Mouse (Mus musculus): ENCODE data around the gene Pdzph1. TPM values are rescaled to one million over a fixed set of nuclear protein-coding genes. Genes with fewer than 3 reads are reported as not detected.

The Pdzph1 gene
- total RNA-seq (2017), result not detected in 3 replicates

DNA sequence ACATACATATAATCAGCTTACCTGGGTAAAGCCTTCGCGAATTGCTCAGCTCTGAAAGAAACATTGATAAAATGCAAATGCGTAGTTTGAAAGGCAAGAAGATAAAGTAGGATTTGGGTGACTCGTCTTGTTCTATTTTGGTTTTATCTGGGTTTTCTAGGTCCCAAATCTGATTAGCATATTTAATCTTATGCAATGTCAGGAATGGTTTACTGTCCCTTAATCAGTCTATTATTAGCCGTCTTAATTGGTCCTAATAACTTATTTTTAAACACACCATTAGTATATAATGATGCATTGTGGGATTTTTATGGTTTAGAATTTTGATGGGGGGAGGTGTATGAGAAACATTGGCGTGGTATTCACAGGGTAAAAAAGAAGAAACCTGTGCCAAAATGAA, at the start of gene Pdzph1:
TSS of gene Pdzph1 (minus strand) at position 101 of the 400 bp plus-strand sequence.
- ATAC-seq (replicated peaks; ENCODE audit: insufficient number of reproducible peaks, low FRiP score, low TSS enrichment, poor library complexity, severe bottlenecking), result no peak

DNA sequence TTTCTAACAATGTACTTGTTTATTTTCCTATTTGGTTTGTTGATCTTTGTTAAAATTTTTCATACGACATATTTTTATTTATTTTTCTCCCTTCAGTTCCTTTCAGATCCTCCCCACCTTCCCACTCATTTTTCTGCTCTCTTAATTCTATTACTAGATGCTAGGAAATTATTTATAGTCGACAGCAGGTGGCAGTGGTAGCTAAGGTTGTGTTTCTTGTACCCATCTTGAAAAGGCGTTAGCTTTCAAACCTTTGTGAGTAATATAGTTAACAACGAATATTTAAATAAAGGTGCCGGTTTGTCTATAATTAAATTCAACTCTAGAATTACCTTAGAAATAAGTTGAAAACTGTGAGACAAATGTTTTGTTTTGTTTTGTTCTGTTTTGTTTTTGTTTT, 48.6 kb upstream of the Pdzph1 start:
- no peak for ATAC-seq (replicated peaks; ENCODE audit: insufficient number of reproducible peaks, low FRiP score, low TSS enrichment, poor library complexity, severe bottlenecking)

GRCm38 (mm10) chr17:59033445-59033844, 42.3 kb upstream of the Pdzph1 start:
- ATAC-seq (replicated peaks; ENCODE audit: insufficient number of reproducible peaks, low FRiP score, low TSS enrichment, poor library complexity, severe bottlenecking), result no peak

- no peak for ATAC-seq (replicated peaks; ENCODE audit: insufficient number of reproducible peaks, low FRiP score, low TSS enrichment, poor library complexity, severe bottlenecking)
Observed at GRCm38 (mm10) chr17:59026336-59026735, 35.2 kb upstream of the Pdzph1 start.

DNA sequence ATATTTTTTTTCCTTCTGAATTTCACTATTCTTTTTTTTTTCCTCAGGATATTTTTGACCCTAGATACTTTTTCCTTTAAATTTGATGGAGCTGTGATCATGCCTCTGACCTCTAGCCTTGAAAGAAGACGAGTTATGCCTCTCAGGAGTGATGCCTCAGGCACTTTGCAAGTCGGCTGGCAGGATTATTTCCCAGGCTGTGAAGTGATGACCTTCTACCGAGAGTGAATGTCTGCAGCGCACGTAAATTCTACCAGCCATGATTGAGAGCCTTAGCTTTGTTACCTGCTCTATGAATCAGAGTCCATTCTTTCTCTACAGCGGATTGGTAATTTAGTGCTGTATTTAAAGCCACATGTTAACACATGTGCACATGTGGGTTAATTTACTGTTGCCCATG, 33.3 kb upstream of the Pdzph1 start:
- no peak for ATAC-seq (replicated peaks; ENCODE audit: insufficient number of reproducible peaks, low FRiP score, low TSS enrichment, poor library complexity, severe bottlenecking)

- ATAC-seq (replicated peaks; ENCODE audit: insufficient number of reproducible peaks, low FRiP score, low TSS enrichment, poor library complexity, severe bottlenecking), result no peak
Observed at GRCm38 (mm10) chr17:59023971-59024370, 32.8 kb upstream of the Pdzph1 start.

GRCm38 (mm10) chr17:59018666-59019065, 27.5 kb upstream of the Pdzph1 start:
- ATAC-seq (replicated peaks; ENCODE audit: insufficient number of reproducible peaks, low FRiP score, low TSS enrichment, poor library complexity, severe bottlenecking), result no peak

GRCm38 (mm10) chr17:59013091-59013459, 21.9 kb upstream of the Pdzph1 start, which contains the start of gene Nudt12:
Gene Nudt12 (minus strand): TSS chr17:59013372.
- ATAC-seq (replicated peaks; ENCODE audit: insufficient number of reproducible peaks, low FRiP score, low TSS enrichment, poor library complexity, severe bottlenecking), result no peak

- ATAC-seq (replicated peaks; ENCODE audit: insufficient number of reproducible peaks, low FRiP score, low TSS enrichment, poor library complexity, severe bottlenecking), result no peak
Observed at GRCm38 (mm10) chr17:59012421-59013090, 21.4 kb upstream of the Pdzph1 start.

DNA sequence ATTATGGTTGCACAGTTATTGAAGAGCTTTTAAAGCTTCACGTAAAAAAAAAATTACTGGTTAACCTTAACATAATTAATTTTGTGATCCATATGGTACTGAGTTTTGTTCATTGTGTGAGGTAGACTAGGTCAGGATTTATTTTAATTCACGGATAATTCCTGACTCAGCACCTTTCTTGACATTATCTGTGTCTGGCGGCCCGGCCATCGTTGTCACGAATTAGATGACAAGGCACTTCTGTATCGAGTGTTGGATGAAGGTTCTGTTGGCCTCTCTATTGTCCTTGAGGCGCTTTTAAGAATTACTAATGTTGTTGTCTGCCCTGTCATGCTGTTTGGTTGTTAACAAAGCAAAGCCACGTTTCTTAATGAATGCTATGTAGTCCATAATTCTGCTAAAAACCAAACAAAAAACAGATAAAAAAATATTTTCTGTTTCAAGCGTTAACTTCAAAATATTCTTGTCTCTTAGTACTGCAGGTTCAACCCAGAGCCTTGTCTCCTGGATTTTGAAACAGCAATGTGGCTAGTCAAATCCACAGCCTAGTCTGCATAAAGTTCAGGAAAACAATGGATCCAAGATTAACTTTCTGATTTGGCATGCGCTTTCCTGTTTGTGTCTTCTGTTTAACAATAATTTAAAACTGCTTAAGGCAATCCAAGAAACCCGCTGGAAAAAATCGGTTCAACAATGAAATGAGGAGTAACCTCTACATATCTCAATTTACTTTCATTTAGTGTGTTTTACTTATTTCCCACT, 20.6 kb upstream of the Pdzph1 start:
- ATAC-seq (replicated peaks; ENCODE audit: insufficient number of reproducible peaks, low FRiP score, low TSS enrichment, poor library complexity, severe bottlenecking), result no peak

GRCm38 (mm10) chr17:58973237-58973636, 17.9 kb downstream of the Pdzph1 start:
- no peak for ATAC-seq (replicated peaks; ENCODE audit: insufficient number of reproducible peaks, low FRiP score, low TSS enrichment, poor library complexity, severe bottlenecking)

DNA sequence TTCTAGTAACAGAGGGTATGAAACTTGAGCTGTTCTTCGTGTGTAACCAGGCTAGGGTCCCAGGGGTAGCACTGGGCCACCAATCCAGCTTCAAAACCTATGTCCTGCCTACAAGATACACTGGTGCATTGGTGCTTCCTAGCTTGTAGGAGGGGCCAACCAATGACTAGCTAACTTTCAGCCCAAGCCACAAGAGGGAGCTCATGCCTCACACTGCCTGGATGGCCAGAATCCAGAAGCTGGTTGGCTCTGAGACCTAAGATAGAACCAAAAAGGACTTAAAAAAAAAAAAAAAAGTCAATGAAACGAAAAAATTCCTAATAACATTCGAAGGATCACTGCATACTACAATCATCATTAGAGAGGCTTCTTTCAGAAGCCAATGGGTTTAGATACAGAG, 31.3 kb downstream of the Pdzph1 start:
- no peak for ATAC-seq (replicated peaks; ENCODE audit: insufficient number of reproducible peaks, low FRiP score, low TSS enrichment, poor library complexity, severe bottlenecking)

GRCm38 (mm10) chr17:58957055-58957454, 34.1 kb downstream of the Pdzph1 start:
- ATAC-seq (replicated peaks; ENCODE audit: insufficient number of reproducible peaks, low FRiP score, low TSS enrichment, poor library complexity, severe bottlenecking), result no peak

DNA sequence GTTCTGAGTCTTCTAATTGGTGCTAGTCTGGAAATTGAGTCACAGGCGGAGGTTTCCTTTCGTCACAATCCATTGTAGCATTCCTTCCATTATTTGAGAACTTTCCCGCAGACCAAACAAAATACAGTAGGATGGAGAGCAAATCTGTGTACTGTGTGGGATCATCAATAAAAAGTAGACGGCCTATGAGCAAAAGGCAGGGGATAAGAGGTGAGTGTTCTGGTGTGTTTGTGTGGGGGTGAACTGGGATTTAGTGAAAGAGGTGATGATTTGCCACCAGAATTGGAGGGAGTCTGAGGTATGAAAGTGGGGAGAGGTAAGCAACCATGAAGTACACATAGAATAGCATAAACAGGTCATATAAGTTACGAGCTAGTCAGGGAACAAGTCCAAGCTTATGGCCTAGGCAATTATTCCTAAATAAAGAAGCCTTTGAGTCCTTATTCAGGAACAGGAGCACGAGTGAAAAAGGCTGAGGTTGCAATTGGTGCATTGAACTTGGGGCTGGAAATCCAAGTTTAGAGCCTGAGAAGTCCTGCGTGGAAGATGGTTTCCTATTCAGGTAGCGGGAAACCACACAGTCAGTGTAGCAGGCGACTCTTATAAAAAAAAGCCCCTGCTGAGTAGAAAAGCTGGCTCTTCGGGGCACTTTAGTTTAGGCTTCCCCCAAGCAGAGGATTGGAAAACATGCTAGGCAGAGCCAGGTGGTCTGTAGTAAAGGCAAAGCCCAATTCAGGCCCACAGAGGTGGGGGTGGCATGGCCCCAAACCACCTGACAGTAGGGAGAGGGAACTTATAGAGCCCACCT, 48.0 kb downstream of the Pdzph1 start:
- ATAC-seq (replicated peaks; ENCODE audit: insufficient number of reproducible peaks, low FRiP score, low TSS enrichment, poor library complexity, severe bottlenecking), result no peak

DNA sequence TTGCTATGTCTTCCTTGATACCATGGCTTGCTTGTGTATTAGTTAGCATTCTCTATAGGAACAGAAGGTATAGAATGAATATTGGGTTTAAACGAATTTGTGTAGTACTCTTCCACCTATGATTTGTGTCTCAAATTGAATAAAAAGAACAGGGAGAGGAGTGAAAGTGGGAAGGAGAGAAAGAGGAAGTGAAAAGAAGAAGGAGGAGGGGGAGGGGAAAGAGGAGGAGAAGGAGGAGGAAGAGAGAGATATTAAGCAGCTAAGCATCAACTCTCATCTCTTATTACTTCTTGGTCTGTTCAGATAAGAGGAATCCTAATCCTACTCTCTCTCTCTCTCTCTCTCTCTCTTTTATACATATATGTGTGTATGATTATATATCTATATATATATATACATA, 52.6 kb downstream of the Pdzph1 start:
- ATAC-seq (replicated peaks; ENCODE audit: insufficient number of reproducible peaks, low FRiP score, low TSS enrichment, poor library complexity, severe bottlenecking), result no peak

DNA sequence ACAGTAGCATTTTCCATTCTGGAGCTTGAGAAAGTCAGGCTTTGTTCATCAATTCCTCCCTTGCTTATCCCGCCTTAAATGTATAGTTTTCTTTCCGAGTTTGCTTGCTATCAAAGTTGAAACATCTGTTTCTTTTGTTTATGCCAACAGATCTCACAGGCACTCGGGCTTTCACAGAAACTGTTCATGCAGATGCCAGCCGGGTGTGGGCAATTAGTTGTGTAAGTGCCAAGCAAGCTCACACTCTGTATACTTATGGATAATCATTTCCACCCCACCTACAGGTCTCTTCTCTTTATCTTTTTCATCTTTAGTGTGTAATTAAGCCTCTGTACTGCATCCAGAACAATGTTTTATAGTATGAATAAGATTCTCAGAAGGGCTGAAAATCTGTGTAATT, 53.6 kb downstream of the Pdzph1 start:
- no peak for ATAC-seq (replicated peaks; ENCODE audit: insufficient number of reproducible peaks, low FRiP score, low TSS enrichment, poor library complexity, severe bottlenecking)

GRCm38 (mm10) chr17:58932983-58933280, 58.2 kb downstream of the Pdzph1 start:
- ATAC-seq (replicated peaks; ENCODE audit: insufficient number of reproducible peaks, low FRiP score, low TSS enrichment, poor library complexity, severe bottlenecking), result no peak

- no peak for ATAC-seq (replicated peaks; ENCODE audit: insufficient number of reproducible peaks, low FRiP score, low TSS enrichment, poor library complexity, severe bottlenecking)
Observed at GRCm38 (mm10) chr17:58932279-58932982, 58.7 kb downstream of the Pdzph1 start.

Data from monocyte, adult 5-6 weeks (primary cell).